Mouse (Mus musculus) lung, adult 18-20 months (tissue): ENCODE data around the gene Slc2a4.
"Not testable (repeated sequence)": the region's sequence is repeated elsewhere in the genome, so short reads cannot be mapped to it uniquely, and the experiment has no call there.

Experiments used
- DNase-seq, 2 experiments: peaks; one replicate each; pipeline ENCODE4 v3.0.0; 2022; ENCODE audit warnings: mixed read lengths in 2 of 2

The Slc2a4 gene

DNA sequence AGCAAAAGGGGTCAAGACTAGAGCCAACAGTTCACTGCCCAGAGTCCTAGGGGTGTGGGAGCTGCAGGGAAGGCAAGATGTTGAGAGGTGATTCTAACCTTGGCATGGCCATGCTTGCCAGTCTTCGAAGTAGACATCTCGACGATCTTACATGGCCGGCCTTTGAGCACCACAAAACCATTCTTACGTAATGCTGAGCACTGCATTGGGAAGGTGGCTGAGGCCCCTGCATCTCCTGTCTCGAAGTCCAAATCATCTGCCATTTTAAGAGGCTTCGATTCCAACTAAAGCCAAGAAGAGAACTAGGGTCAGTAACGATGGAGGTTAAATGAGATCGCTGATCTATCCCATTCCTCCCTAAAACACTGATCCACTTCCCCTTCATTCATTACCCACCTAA lies 28.9 kb downstream of the Slc2a4 start:
- DNase-seq = no peak

DNA sequence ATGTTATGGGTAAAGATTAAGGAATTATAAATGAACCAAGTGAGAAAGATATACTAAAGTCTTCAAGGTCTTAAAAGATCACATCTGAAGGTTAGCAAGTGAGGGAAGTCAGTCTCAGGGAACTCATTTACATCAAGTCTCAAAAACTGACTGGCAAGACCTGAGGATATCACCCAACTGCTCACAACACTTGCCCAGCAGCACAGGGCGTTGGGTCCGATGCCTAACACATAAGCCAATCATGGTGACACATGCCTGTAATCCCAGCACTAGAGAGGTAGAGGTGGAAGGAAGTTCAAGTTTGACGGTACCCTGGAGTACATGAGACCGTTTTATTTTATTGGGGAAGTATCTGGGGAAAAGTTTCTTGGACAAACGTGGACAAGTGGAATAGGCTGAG lies 29.9 kb downstream of the Slc2a4 start:
- no peak for DNase-seq

DNA sequence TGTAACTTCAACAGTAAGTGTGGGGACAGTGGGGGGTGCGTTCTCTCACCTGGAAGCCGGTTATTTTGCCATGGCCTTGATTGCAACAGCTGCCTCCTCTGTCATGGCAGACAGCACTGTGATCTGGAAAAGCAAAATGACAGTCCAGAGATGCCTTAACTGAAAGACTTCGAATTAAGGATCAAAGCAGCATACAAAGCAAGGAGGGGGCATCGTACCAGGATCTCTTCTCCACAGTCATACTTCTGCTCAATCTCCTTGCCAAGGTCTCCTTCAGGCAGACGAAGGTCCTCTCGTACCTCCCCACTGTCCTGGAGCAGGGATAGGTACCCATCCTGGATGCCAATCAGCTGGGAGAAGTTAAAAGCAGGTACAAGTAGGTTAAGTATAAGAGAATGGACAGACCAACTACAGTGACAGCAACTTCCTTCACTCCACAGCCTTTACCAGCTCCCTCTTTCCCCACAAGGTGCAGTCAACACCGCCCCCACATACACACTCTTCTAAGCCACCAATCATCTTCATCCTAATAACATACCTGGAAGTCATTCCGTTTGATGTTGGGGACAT lies 30.5 kb downstream of the Slc2a4 start:
- no peak for DNase-seq

DNA sequence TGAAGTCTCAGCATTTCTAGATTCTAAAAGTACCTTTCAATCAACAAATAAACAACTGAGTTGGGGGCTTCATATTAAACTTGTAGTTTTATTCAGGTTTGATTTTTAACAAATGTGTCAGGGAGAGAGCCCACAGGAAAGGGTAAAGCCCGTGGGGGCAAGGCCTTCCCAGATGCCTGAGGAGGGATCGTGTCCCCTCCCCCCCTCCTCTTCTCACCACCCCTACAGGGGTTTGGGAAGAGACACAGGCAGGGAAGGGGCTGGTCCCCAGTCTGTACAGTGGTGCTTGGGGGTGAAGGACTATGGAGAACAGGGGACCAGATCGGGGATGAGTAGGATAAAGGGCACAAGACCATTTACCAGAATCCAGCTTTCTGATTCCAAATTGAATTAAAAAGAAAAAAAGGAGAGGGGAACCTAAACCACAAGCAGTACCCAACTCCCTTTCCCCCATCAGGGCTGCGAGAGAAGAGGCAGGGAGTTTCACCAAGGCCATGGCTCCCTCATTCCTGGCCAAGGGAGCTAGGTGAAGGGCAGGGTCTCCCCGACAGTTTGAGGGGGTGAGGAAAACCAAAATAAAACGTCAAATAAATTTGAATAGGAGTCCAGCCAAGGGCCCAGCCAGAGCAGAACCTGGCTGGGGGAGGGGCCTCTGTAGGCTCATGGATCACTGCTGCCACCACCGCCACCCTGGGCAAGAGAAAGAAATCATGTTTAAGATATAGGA lies 31.2 kb downstream of the Slc2a4 start:
- not testable (repeated sequence) for DNase-seq

DNA sequence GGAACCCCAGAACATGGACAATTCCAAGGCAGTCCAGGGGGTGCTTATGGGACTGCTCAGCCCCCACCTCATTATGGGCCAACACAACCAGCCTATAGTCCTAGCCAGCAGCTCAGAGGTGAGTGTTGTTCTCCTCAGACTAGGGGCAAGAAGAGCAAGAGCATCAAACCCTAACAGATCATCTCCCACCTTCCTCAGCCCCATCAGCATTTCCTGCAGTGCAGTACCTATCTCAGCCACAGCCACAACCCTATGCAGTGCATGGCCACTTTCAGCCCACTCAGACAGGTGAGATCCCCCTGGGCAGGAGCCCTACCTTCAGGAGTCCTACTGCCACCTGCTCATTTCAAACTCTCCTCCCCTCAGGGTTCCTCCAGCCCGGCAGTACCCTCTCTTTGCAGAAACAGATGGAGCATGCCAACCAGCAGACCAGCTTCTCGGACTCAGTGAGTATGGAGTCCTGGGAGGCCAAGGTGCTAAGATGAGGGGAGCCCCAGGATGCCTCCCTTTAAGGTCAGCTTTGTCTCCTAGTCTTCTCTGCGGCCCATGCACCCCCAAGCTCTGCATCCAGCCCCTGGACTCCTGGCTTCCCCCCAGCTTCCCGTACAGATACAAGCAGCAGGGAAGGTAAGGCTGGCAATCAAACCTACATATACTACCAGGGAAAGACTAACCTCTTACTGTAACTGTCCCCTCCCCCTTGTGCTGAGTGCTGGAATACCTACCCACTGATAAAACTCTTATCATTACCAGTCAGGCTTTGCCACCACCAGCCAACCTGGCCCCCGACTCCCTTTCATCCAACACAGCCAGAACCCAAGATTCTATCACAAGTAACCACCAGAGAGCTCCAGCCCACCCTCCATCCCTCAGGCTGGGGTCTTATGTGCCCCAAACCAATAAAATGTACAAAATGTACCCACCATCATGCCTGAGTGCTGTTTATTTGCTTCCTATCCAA lies 32.0 kb downstream of the Slc2a4 start:
- DNase-seq = no peak

DNA sequence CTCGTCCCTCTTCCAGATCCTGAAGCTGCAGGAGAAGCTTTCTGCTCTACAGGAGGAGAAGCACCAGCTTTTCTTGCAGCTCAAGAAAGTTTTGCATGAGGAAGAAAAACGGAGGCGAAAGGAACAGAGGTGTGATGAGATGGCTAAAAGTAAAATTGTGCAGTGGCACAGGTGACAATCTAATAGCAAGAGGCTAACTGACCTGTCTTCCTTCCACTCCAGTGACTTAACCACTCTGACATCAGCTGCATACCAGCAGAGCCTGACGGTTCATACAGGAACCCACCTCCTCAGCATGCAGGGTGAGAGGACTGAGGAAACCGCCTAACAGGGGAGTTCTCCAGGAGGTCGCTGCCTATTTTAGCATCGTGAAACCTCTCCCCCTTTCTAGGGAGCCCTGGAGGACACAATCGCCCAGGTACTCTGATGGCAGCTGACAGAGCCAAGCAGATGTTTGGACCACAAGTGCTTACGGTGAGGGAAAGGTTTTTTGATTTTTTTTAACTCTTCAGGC lies 33.0 kb downstream of the Slc2a4 start:
- no peak for DNase-seq

DNA sequence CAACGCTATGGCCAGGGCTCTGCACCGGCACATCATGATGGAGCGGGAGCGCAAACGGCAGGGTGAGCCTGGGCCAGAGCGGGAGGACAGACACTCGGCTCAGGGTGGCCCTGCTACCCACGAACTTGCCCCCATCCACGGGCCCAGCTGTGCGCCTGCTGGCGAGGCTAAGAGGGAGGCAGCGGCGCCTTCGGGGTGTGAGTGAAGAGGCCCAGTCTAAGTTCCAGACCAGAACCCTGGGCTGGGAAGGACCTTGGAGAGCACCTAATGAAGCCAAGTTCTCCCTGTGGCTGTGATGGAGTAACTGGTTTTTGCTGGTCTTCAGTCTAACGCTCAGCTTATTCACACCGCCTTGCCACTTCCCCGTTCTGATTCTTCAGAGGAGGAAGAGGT lies 33.6 kb downstream of the Slc2a4 start:
- no peak for DNase-seq

DNA sequence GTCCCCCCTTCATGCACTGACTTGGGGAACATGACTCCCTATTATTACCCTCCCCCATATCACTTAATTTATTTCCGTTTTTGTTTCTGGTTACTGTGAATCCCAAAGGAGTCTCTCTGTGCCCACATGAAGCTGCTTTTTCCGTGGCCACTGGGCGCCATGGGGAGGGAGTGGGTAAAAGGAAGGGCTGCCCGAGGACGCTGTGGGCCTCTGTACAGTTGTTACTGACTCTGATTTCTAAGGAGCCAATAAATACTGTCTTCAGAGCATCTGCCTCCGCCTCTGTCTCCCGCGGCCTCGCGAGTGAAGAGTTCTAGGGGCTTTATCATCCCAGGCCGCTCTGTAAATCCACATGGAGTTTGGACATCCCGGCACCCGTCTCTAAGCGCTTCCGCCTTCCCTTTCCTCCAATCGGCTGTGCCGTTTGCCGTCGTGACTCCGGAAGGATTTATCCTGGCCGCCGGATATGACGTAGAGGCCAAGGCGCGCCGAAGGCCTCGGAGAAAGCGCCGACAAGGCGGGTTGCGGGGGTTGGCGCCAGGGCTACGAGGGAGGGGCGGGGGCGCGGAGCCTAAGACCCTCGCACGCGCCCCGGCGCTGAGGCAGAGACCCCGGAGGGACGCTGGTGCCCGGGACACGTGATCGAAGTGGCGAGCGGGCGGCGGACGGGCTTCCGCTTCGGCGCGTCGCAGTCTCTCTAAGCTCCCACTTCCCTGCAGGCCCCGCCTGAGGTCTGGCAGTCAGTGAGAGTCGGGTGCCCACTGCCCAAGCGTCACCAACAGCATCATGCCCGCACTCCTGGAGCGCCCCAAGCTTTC lies 34.2 kb downstream of the Slc2a4 start, which contains the start of gene Gps2:
Gps2 (plus strand) TSS at position 335 of the 818 bp plus-strand sequence.
- peak; percentile 92 to 94 for DNase-seq

DNA sequence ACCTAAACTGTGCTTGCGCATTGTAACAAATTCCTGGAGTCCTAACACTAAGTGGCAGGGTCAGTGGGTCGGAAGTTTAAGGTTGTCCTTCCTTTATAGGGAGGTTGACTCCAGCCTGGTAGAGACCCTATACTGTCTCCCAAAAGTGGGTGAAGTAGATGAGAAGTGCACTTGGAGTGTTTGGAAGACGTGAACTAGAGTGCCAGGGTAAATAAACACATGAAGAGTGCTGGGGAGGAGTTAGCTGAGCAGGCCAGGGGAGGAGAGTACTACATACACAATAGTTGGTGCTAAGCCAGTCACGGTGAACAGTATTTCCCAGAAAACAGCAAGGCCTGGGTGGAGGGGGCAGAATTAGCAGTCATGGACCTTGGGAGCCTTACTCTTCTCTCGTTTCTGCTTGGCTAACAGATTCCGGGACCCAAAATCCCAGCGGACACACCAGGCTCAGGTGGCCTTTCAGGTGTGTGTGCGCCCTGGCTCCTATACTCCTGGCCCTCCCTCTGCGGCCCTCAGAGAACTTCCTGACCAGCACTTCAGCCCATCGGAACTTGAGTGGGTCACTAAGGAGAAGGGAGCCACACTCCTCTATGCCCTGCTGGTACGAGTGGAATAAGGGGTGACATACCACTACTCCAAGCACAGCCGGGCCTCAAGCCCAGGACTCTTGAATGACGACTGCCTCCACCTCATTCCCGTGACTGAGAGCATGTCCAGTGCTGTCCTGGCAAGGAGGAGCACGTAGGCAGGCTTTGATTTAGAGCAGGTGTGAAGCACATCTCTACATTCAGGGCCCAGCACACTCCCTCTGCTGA lies 35.1 kb downstream of the Slc2a4 start:
- peak; percentile 77 to 83 for DNase-seq

DNA sequence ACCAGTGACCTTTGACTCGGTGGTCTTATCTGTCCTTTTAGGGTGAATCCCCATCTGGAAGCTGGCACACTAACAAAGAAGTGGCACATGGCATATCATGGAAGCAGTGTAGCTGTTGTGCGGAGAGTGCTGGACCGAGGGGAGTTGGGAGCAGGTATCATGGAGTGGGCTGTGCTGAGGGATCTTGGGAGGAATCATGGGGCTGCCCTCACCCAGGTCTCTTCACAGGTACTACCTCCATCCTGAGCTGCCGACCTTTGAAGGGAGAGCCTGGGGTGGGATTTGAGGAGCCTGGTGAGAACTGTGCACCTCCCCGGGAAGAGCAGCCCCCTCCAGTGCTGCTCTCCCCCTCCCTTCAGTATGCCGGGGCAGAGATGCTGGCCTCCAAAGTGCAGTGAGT lies 36.3 kb downstream of the Slc2a4 start:
- no peak for DNase-seq

DNA sequence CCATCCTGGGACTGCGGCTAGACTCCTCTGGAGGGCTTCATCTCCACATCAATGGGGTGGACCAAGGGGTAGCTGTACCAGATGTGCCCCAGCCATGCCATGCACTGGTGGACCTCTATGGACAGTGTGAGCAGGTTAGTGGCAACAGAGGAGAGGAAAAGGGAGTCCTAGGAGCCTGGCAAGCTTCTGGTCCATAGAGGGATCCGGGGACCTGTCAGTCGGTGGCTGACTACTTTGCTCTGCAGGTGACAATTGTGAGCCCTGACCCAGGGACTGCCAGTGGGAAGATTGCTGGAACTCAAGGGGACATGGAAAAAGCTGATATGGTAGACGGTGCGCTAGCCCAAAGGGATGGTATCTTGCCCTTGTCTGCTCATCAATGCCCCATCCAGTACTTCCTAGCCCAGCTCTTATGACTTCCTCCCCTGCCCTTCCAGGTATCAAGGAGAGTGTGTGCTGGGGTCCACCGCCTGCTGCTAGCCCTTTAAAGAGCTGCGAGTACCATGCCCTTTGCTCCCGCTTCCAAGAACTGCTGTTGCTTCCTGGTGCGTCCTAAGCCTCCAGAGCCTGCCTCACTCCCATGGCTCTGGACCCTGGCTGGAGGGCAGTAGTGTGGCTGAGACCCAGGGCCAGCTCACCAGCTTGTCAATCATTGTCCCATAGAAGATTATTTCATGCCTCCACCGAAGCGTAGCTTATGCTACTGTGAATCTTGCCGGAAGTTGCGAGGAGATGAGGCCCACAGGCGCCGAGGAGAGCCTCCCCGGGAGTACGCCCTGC lies 37.0 kb downstream of the Slc2a4 start:
- DNase-seq = no peak

DNA sequence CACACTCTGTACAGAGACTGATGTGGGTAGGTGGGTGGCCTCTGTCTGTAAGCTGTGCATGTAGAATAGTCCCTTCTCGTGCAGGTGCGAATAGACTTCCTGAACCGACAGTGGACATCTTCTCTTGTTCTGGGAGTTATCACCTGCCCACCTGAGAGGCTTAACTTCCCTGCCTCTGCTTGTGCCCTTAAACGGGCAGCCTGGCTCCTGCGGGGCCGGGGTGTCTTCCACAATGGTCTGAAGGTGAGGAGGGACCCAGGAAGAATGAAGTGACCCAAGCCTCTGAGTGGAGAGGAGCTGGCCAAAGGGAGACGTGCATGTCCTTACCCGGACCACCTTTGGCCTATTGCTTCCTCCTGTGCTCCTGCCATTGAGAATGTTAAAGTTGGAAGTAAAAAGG lies 37.8 kb downstream of the Slc2a4 start:
- DNase-seq = no peak

DNA sequence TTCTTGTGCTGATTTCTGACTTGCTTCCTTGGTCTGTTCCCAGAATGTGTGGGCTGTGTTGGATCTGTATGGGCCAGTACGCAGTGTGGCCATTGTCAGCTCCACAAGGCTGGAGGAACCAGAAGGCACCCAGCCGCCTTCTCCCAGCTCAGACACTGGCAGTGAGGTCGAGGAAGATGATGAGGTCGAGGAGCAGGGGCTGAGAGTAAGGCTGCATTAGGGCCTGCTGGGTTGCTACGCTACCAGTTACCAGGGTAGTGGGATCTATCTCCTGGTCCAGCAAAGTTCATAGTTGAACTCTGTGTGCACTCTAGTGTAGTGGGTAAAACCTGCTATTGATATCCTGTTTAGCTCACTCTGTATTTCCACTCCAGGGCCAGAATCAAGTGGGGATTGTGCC lies 38.8 kb downstream of the Slc2a4 start:
- no peak for DNase-seq

DNA sequence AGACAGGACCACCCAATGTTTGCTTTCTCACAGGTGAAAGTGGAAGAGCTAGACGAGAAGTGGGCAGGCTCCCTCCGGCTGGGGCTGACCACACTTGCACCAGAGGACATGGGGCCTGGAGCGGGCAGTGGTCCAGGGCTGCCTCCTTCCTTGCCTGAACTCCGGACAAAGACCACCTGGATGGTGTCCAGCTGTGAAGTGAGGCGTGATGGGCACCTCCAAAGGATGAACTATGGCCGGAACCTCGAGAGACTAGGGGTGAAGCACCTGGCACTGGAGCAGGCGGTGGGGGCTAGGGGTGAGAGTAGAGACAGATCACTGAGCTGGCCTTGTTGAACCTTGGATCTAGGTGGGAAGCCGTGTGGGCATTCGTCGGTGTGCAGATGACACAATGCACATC lies 39.3 kb downstream of the Slc2a4 start:
- no peak for DNase-seq

DNA sequence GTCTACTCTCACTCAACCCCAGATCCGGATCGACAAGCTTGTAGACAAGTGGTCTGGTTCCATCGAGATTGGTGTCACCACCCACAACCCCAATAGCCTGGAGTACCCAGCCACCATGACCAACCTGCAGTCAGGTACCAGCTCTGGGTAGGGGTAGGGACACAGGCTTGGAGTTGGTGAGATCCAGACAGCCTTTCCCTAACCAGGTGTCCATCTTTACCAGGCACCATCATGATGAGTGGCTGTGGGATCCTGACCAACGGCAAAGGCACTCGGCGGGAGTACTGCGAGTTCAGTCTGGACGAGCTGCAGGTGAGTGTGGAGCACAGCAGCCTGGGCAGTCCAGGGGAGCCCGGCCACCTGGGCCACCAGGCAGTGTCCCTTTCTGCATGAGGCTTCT lies 43.7 kb downstream of the Slc2a4 start:
- DNase-seq = no peak

DNA sequence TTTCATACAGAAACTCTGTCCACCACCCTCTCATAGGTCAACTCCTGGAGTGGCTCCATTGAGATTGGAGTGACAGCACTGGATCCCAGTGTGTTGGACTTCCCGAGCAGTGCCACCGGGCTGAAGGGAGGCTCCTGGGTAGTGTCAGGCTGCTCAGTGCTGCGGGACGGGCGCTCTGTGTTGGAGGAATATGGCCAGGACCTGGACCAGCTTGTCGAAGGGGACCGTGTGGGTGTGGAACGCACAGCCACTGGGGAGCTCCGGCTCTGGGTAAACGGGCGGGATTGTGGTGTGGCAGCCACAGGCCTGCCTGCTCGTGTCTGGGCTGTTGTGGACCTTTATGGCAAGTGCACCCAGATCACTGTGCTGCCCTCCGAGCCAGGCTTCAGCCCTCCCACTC lies 45.0 kb downstream of the Slc2a4 start:
- no peak for DNase-seq

DNA sequence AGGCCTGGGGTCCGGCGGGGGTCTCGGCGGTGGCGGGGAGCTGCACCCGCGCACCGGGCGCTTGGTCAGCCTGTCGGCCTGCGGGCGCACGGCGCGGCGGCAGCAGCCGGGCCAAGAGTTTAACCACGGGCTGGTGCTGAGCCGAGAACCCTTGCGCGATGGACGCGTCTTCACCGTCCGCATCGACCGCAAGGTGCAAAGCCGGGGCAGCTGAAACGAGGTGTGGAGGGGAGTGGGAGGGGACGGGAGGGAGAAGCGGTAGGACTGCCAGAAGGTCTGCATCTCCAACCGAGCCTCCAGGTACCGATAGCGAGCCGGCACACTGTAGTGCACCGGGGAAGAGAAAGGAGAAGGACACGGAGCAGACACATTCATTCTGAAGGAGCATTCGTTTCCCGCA lies 46.0 kb downstream of the Slc2a4 start:
- no peak for DNase-seq

DNA sequence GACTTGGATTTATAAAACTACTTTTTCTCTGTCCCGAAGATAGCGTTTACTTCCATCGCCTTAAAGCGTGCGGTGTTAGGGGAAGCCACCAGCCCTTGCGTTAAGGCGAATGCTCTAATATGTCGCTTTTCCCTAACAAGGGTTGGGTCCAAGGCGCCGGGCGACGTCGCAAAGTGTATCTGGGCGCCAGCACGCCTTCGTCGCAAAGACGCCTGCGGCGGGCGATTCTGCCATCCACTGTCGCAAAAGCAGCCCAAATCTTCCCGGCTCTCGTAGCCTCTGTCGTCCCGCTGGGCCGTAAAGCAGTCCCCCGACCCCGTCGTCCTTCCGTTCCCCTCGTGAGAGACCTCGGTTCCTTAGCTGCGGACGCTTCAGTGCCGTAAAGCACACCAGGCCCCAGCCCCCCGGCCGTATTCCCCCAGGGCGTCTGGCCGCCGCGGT lies 46.6 kb downstream of the Slc2a4 start:
- peak; percentile 96 to 97 for DNase-seq

DNA sequence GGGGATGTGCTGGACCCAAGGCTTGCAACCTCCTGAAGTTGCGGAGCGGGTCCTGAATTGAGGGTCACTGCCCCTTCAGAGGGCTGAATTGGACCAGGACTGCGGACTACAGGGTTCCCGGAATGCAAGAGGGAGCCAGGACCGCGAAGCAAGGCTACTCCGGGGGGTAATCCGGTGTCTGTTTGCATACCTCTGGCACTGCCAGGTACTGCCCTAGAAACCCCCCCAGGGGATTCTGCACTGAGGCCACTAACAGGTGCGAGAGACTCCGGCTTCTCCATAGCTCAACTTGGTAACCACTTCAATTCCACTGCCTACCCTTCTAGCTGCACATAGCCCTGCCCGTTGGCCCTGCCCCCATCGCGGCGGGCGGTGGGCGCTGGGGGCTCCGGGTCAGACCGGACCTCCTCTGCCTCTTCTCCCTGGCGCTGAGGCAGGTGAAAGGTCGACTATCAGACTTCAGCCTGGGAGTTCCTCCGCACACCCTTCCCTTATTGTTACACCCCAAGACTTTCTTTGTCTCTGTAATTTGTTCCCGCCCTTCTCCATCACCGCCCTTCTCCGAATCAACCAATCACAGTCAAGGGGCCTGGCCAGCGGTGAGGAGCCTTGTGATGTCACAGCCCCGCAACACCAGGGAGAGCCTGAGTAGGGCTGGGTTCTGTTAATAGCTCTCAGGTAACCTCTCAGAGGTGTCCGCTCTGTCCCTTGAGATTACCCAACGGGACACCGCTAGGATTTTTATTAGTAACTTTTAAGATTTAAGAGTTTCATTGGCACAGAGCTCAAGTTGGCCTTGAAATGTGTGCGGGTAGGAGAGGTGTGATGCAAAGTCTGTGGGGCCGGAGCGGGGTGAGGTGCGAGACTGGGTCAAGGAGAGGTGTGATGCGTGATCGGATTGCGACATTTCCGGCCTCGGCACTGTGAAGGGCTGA lies 47.2 kb downstream of the Slc2a4 start, which contains the start of the genes 2810408A11Rik and Neurl4:
2810408A11Rik (minus strand) TSS at position 517 of the 935 bp plus-strand sequence.
Neurl4 (plus strand) TSS at position 602 of the 935 bp plus-strand sequence.
- peak; percentile 96 for DNase-seq
